Mouse (Mus musculus): ENCODE results near the gene Uvrag. TPM values are rescaled to one million over a fixed set of nuclear protein-coding genes. Genes with fewer than 3 reads are reported as not detected.

Uvrag gene
- polyA plus RNA-seq, 1 experiment, result 11.5 TPM

DNA sequence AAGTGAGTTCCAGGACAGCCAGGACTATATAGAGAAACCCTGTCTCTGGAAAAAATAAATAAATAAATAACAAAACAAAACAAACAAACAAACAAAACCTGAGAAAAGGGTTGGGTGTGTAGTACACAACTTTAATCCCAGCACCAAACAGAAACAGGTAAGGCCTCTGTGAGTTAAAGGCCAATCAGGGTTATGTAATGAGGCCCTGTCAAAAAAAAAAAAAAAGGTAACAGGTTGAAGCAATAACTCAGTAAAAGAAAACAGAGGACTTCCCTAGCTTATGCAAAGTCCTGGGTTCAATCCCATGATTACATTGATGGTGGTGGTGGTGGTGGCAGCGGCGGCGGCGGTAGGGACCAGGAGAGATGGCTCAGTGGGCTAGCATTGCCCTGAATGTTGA lies 3.4 kb downstream of the Uvrag start:
- H3K4me3 ChIP-seq (ENCODE audit: insufficient read depth, low read depth, low read length), result no peak overlapping the region
- H3K27ac ChIP-seq (replicated peaks; ENCODE audit: low read depth, low read length), result no peak overlapping the region
- H3K4me1 ChIP-seq (ENCODE audit: control insufficient read depth, insufficient read depth, insufficient read length, low read length), result peaks cover 11% of the 10 kb centered on the region

DNA sequence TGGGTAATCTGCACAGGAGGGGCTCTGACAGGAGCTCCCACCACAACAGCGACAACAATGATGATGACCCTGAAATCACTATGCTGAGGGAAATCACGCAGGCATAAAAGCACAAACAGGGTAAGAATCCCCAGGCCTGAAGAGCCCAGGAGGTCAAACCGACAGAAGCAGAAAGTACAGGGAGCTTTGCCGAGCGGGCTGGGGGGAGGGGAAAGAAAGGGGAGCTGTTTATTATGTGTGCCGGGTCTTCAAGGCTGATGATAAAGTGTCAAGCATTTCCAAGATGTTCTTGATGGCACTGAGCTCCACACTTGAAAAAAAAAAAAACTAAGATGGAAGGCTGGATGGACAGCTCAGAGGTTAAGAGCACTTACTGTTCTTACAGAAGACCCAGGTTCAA lies 4.2 kb downstream of the Uvrag start:
- no peak overlapping the region for H3K27ac ChIP-seq (replicated peaks; ENCODE audit: low read depth, low read length)
- no peak overlapping the region for H3K4me3 ChIP-seq (ENCODE audit: insufficient read depth, low read depth, low read length)
- H3K4me1 ChIP-seq (ENCODE audit: control insufficient read depth, insufficient read depth, insufficient read length, low read length), result peaks cover 13% of the 10 kb centered on the region

DNA sequence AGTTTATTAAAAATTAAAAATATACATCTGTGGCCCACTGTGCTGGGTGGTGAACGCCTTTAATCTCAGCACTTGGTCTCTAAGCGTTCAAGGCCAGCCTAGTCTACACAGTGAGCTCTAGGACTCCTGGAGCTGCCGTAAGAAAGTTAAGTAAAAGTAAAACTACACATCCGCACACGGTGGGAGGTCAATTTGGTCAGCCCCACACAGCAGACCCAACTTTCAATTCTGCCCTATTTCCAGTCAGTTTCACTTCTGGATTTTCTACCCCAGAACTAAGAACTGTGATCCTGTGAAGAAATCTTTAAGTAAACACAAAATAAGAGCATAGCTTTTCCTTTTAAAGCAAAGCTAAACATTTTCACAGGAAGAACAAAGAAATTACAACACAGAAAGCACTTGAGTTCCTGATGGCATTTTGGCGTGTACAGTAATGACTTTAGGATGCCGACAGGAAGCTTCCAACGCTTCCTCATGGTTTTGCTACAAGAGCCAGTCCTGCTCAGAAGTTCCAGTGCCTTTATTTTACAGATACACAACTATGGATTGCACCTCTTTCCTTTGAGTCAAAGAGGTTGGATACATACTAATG lies 7.0 kb downstream of the Uvrag start:
- peaks cover 27% of the 10 kb centered on the region for H3K4me1 ChIP-seq (ENCODE audit: control insufficient read depth, insufficient read depth, insufficient read length, low read length)
- H3K4me3 ChIP-seq (ENCODE audit: insufficient read depth, low read depth, low read length), result peak overlapping the region; percentile 24; the same call in 1 of the 2 replicates
- peak overlapping the region; percentile 80 for H3K27ac ChIP-seq (replicated peaks; ENCODE audit: low read depth, low read length)

DNA sequence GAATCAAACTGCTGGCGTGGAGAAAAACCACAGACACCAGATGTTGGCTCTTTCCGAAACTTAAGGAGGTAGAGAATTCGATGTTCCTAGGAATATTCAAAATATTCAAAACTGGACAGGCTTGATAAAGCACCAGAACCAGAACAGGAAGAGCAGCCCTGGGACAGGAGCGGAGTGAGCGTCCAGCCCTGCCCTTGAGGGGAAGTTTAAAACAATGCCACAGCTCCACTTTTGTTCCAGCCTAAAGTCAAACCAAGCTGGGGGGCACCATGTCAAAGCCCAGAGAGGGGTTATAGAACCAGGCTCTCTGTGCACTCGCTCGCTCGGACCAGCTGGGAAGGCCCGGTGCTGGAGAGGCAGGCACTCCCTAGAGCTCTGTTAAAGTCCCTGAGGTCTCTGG lies 8.3 kb downstream of the Uvrag start:
- H3K4me1 ChIP-seq (ENCODE audit: control insufficient read depth, insufficient read depth, insufficient read length, low read length), result peaks cover 27% of the 10 kb centered on the region
- H3K27ac ChIP-seq (replicated peaks; ENCODE audit: low read depth, low read length), result peak overlapping the region; percentile 86
- peak overlapping the region; percentile 32 for H3K4me3 ChIP-seq (ENCODE audit: insufficient read depth, low read depth, low read length)

DNA sequence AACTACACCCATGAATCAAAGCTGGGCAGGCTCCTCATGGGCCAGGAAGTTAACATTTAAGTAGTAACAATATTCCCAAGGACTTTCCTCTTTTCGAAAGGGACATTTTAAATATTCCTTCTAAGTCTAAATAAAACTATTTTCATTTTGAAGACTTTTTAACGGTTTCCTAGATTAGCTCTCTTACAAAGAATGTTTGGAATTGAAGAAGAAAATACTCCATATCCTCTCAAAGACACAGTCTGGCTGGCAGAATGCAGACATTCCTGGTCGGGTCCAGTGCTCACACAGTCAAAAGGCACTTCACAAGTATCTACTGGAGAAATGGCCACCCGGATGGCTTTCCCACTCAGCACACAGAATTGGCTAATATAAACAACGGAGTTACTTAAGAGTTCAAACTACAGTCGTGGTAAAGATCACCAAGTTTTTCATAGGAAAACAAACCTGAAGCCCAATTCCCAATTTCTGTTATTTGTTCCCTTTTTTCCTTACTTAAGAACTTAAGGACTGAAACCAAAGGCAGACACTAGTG lies 9.1 kb downstream of the Uvrag start:
- no peak overlapping the region for H3K4me3 ChIP-seq (ENCODE audit: insufficient read depth, low read depth, low read length)
- H3K4me1 ChIP-seq (ENCODE audit: control insufficient read depth, insufficient read depth, insufficient read length, low read length), result peaks cover 27% of the 10 kb centered on the region
- peak overlapping the region; percentile 71 for H3K27ac ChIP-seq (replicated peaks; ENCODE audit: low read depth, low read length)

DNA sequence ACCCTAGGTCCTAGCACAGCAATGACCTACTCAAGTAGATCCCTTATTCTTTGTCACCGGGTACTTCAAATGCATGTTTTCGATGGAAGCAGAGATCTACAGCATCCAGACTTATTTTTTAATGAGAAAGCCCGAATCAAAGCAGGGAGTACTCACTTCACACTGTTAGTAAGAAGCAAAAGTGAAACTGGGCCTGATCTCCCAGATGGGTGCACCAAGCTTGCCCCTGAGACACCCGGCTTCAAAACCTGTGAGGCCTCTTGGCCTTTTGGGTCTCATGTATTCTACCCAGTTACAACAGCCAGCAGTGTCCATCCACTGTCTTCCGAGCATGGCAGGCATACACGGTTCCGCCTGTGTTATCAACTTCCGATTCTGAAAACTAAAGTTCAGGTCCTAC lies 12.0 kb downstream of the Uvrag start:
- 0 out of 2 replicates have a peak overlapping the region, but pooled peaks have one; percentile 0 for H3K27ac ChIP-seq (replicated peaks; ENCODE audit: low read depth, low read length)
- H3K4me1 ChIP-seq (ENCODE audit: control insufficient read depth, insufficient read depth, insufficient read length, low read length), result peaks cover 23% of the 10 kb centered on the region
- H3K4me3 ChIP-seq (ENCODE audit: insufficient read depth, low read depth, low read length), result no peak overlapping the region

DNA sequence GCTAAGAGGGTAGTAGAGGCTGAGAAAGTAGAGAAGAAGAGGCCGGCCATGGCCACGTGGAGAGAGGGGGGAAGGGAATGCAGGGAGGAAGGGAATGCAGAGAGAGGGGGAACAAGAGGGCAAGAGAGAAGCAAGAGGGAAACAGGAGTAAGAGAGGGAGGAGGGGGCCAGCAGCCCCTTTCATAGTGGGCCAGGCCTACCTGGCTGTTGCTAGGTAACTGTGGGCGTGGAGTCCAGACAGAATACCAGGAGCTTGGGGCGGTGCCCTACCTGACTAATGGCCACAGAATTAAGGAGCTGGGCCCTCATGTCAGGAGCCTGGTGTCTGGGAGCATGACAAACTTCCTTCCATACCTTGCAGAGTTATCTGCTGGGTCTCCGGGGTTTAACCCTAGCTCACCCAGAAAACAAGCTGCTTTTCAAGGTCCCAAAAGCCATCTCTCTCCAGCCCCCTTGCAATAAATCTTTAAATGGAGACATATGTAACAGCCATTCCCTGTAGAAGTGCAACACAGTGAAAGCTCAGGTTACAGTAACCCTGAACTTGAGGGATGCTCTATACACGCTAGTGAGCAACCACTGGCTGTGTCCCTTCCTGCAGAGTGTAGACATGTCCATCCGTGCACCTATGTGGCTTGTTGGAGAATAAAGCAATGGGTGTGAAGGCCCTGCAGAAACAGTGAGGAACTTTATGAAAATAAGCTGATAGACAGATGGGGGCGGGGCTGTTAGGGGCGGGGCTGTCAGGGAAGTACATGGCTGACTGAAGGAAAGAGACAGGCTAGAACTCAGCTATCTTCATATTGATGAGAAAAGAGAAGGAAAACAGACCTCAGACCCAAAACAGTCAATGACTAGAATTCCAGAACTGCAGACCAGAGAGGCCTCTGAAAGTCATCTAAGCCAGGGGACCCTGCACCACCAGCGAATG lies 12.7 kb downstream of the Uvrag start:
- H3K27ac ChIP-seq (replicated peaks; ENCODE audit: low read depth, low read length), result no peak overlapping the region
- no peak overlapping the region for H3K4me3 ChIP-seq (ENCODE audit: insufficient read depth, low read depth, low read length)
- peaks cover 23% of the 10 kb centered on the region for H3K4me1 ChIP-seq (ENCODE audit: control insufficient read depth, insufficient read depth, insufficient read length, low read length)

DNA sequence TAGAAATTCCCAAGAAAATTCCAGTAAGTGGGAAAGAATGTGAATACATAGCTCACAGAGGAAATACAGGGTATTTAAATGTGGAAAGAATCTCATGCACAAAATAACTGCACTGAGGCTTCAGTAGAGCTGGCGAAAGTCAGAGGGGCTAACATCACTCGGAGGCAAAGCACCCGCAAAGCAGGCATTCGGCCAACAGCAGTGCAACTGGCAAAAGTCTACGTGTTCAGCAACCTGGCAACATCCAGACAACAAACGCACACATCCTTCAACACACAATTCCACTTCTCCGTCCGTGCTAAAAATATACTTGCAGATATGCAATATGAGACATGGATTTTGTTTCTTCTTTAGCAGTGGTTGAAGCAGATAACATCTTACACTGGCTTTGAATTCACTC lies 14.9 kb downstream of the Uvrag start:
- H3K4me3 ChIP-seq (ENCODE audit: insufficient read depth, low read depth, low read length), result no peak overlapping the region
- no peak overlapping the region for H3K27ac ChIP-seq (replicated peaks; ENCODE audit: low read depth, low read length)
- H3K4me1 ChIP-seq (ENCODE audit: control insufficient read depth, insufficient read depth, insufficient read length, low read length), result peaks cover 19% of the 10 kb centered on the region; the same call in 1 of the 2 replicates

DNA sequence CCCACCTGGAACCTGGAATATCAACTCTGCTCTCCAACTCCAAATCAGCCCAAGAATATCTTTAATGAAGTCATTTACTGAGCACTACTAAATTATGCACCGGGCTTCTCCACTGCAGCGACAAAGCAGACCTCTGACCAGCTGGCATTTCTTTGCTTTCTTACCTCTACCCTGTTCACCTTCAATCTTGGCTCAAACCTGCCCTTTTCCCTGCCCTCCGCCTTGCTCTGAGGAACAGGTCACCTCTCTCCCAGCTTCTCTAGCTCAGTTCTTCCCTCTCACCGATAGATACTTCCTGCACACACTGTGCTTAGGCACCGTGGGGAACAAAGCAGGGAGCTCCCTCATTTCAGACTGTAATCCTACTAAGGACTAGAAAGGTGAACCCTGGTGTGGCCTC lies 18.3 kb downstream of the Uvrag start:
- H3K4me3 ChIP-seq (ENCODE audit: insufficient read depth, low read depth, low read length), result no peak overlapping the region
- H3K27ac ChIP-seq (replicated peaks; ENCODE audit: low read depth, low read length), result no peak overlapping the region
- peaks cover 15% of the 10 kb centered on the region for H3K4me1 ChIP-seq (ENCODE audit: control insufficient read depth, insufficient read depth, insufficient read length, low read length)

DNA sequence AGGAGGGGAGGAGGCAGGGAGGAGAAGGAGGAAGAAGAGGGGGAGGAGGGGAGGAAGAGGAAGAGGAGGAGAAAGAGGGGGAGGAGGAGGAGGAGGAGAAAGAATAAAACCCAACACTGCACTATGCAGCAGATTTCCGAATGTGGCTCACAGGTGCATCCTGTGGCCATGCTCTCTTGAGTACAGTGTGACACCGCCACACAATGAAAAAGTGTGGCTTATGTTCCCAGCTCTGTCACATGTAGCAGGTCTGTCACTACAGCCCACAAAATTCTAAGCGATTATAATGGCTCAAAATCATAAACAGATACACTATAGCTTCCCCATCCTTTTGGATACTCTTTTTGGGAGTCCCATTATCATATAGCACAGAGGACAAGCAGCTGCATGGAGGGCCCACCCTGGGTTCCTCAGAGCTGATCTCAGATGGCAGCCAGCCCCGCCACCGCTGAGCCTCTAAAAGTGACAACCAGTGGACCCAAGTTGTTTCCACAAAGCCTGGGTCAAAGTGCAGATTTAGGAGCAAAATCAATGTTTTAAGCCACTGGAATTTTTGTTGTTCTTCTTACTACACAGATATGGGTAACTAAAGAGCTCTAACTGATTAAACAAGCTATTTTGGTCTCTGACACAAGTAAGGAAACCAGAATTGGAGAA lies 19.9 kb downstream of the Uvrag start:
- Histone ChIP-seq H3K4me3 (ENCODE audit: insufficient read depth, low read depth, low read length) (no peak overlapping the region), H3K27ac (replicated peaks; ENCODE audit: low read depth, low read length) (no peak overlapping the region), H3K4me1 (ENCODE audit: control insufficient read depth, insufficient read depth, insufficient read length, low read length) (peaks cover 16% of the 10 kb centered on the region)

DNA sequence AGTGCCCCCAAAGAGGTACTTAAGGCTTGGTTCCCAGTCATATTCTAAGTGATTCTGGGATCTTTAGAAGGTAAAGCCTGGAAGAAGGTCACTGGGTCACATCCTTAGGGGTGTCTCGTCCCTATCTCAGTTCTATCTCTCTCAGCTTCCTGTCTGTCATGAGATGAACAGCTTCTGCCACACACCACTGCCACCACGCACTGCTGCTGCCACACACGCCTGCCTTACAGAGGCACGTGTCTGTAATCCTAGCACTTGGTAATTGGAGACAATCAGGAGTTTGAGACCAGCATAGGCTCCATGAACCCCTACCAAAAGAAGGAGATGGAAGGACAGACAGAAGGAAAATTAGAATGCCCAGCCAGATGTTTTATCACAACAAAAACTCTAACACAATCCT lies 20.9 kb downstream of the Uvrag start:
- H3K4me3 ChIP-seq (ENCODE audit: insufficient read depth, low read depth, low read length), result no peak overlapping the region
- no peak overlapping the region for H3K27ac ChIP-seq (replicated peaks; ENCODE audit: low read depth, low read length)

DNA sequence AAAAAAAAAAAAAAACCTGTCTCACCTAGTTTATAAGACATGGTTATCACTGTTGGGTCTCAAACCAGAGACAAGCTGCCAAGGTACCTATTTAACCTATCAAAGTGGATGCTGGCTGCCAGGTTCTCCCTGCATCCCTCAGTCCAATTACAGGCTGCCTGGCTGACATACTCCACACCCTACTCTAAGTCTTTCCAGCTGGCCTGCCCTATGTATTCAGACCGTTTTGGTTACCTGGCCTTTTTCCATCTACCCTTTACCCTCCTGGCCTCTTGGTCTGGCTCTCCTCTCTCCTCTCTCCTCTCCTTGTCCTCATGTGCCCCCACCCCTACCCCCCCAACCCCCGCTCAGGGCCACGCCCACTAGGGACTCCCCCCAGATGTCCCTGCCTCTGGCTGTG lies 24.2 kb downstream of the Uvrag start:
- Histone ChIP-seq H3K27ac (replicated peaks; ENCODE audit: low read depth, low read length) (no peak overlapping the region), H3K4me3 (ENCODE audit: insufficient read depth, low read depth, low read length) (no peak overlapping the region), H3K4me1 (ENCODE audit: control insufficient read depth, insufficient read depth, insufficient read length, low read length) (peaks cover 27% of the 10 kb centered on the region)

More for the DNA sequence above, 20.9 kb downstream of the Uvrag start:
- H3K4me1 ChIP-seq (ENCODE audit: control insufficient read depth, insufficient read depth, insufficient read length, low read length), result peaks cover 21% of the 10 kb centered on the region

DNA sequence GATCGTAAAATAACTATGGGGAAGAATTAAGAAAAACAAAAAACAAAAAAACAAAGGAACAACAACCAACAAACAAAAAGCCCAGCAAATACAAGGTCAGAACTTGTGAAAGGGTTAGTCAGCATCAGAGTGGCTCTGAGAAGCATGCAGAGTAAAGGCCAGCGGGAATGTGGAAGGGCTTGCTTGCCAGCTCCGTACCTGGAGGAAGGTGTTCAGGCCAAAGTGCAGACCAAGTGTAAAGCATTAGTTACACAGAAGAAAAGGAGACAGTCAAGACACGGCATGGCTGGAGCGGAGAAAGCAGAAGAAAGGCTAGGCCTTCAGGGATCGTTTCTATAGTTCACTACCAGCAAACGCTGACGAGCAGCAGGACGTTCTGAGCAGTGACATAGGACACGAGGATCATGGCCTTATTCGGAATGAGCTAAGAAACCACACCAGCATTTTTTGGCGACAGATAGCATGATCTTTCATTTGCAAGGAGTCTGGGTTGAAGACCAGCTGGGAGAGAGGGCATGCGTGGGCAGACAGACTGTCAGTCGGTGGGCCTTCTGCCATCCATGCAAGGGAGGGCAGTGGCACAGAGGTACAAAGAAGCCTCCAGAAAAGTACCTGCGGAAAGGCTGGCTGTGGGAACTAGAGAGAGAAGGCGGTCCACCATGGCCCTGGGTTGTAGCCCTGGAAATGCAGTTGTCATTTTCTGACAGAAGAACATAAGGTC lies 26.8 kb downstream of the Uvrag start:
- no peak overlapping the region for H3K4me3 ChIP-seq (ENCODE audit: insufficient read depth, low read depth, low read length)
- peaks cover 19% of the 10 kb centered on the region for H3K4me1 ChIP-seq (ENCODE audit: control insufficient read depth, insufficient read depth, insufficient read length, low read length)
- H3K27ac ChIP-seq (replicated peaks; ENCODE audit: low read depth, low read length), result peak overlapping the region; percentile 40

DNA sequence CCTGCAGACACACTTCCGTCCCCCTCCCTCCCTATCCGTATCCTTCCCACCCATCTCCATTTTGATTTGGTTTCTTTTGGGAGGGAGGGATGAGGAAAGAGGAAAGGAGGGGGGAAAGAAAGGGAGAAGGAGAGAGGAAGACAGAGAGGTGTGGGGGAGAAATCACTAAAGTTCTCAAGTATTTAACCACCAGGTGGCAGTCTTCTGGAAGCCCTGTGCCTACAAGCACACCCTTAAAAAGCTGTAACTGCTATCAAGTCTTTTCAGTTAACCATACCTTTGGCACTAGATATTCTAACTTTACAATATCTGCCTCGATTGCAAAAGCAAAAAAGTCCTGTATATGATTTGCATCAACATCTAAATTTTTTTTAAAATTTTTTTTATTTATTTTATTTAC lies 33.4 kb downstream of the Uvrag start:
- no peak overlapping the region for H3K27ac ChIP-seq (replicated peaks; ENCODE audit: low read depth, low read length)
- no peak overlapping the region for H3K4me3 ChIP-seq (ENCODE audit: insufficient read depth, low read depth, low read length)
- peaks cover 2% of the 10 kb centered on the region; the same call in 1 of the 2 replicates for H3K4me1 ChIP-seq (ENCODE audit: control insufficient read depth, insufficient read depth, insufficient read length, low read length)

Measured in brown adipose tissue, adult 24 weeks (tissue).